Mouse (Mus musculus) CH12.LX (cell line): ENCODE measurements around the gene Hmga1b. TPM values are rescaled to one million over a fixed set of nuclear protein-coding genes. Genes with fewer than 3 reads are reported as not detected.
A peak's percentile ranks its signal among the peaks of the same experiment; 100 is the strongest.

Experiments used
- DNase-seq: peaks from one replicate; pipeline ENCODE4 v3.0.0-alpha.2; 2013; ENCODE audit errors: extremely low read depth
- H3K27ac ChIP-seq: 2 replicates; pipeline ENCODE4 v1.5.1; 2012; ENCODE audit warnings: low read depth, mild to moderate bottlenecking, control low read depth, moderate library complexity; ENCODE audit not compliant: insufficient read depth
- H3K27me3 ChIP-seq: replicated peaks from 2 replicates; pipeline ENCODE3; 2012; ENCODE audit warnings: inconsistent platforms
- H3K36me3 ChIP-seq, 2 experiments: replicated peaks in 1 of 2; 2 replicates each; pipeline versions ENCODE3 to v1.6.1; 2012; ENCODE audit warnings: inconsistent platforms in 1 of 2, low read length in 1 of 2, mild to moderate bottlenecking in 1 of 2, mixed read lengths in 1 of 2, moderate library complexity in 1 of 2; ENCODE audit not compliant: control insufficient read depth in 1 of 2, insufficient read depth in 1 of 2
- H3K4me1 ChIP-seq, 2 experiments: 2 replicates each; pipeline ENCODE4 v1.6.1; 2012; ENCODE audit warnings: inconsistent platforms in 1 of 2, moderate library complexity in 1 of 2; ENCODE audit not compliant: insufficient read depth in 2 of 2, control insufficient read depth in 1 of 2
- H3K4me2 ChIP-seq: 2 replicates; pipeline ENCODE4 v1.6.1; 2012; ENCODE audit warnings: low read depth, mild to moderate bottlenecking, control low read depth; ENCODE audit not compliant: poor library complexity, insufficient read depth, severe bottlenecking
- H3K4me3 ChIP-seq, 3 experiments: fragments of 150-350 bp in 1 of 3; sonication (generic) in 1 of 3; replicated peaks in 1 of 3; 2 replicates each; pipeline versions ENCODE3 to v1.5.1; 2011 to 2012; ENCODE audit warnings: low read depth in 2 of 3, low read length in 2 of 3, mild to moderate bottlenecking in 2 of 3, moderate library complexity in 2 of 3, control low read depth in 1 of 3, improper control_type of control experiment in 1 of 3, inconsistent platforms in 1 of 3, mixed read lengths in 1 of 3; ENCODE audit not compliant: poor library complexity in 1 of 3
- H3K79me2 ChIP-seq: replicated peaks from 2 replicates; pipeline ENCODE4 v1.6.1; 2012; ENCODE audit warnings: mild to moderate bottlenecking, moderate library complexity; ENCODE audit not compliant: control insufficient read depth, poor library complexity, insufficient read depth, severe bottlenecking; ENCODE audit errors: extremely low read depth
- H3K9ac ChIP-seq: 2 replicates; pipeline ENCODE4 v1.6.1; 2012; ENCODE audit warnings: low read depth, mild to moderate bottlenecking, control low read depth, moderate library complexity; ENCODE audit not compliant: insufficient read depth
- H3K9me3 ChIP-seq: replicated peaks from 2 replicates; pipeline ENCODE3; 2012; ENCODE audit warnings: low read length, inconsistent platforms, mixed read lengths
- BHLHE40 ChIP-seq: IDR thresholded peaks from 2 replicates; pipeline ENCODE4 v1.6.1; 2011; ENCODE audit warnings: mild to moderate bottlenecking, low read depth, low read length, improper control_type of control experiment
- CHD2 ChIP-seq: IDR thresholded peaks from 2 replicates; pipeline ENCODE4 v1.6.1; 2011; ENCODE audit warnings: low read length, improper control_type of control experiment
- CTCF ChIP-seq, 2 experiments: IDR thresholded peaks in 1 of 2; conservative IDR thresholded peaks in 1 of 2; 2 replicates each; pipeline ENCODE4 v1.5.1; 2011 to 2012; ENCODE audit warnings: low read depth in 2 of 2, low read length in 2 of 2, improper control_type of control experiment in 1 of 2, inconsistent platforms in 1 of 2, mild to moderate bottlenecking in 1 of 2, moderate library complexity in 1 of 2
- E2F4 ChIP-seq: IDR thresholded peaks from 2 replicates; pipeline ENCODE4 v1.6.1; 2011; ENCODE audit warnings: low read depth, low read length, improper control_type of control experiment; ENCODE audit not compliant: insufficient replicate concordance
- EP300 ChIP-seq: IDR thresholded peaks from 2 replicates; pipeline ENCODE4 v1.6.1; 2011; ENCODE audit warnings: low read length, improper control_type of control experiment
- GABPA ChIP-seq: IDR thresholded peaks from 2 replicates; pipeline ENCODE4 v1.6.1; 2012; ENCODE audit warnings: low read depth, low read length, improper control_type of control experiment, inconsistent platforms; ENCODE audit not compliant: insufficient replicate concordance
- MAX ChIP-seq: IDR thresholded peaks from 2 replicates; pipeline ENCODE4 v1.6.1; 2011; ENCODE audit warnings: low read length, improper control_type of control experiment
- MXI1 ChIP-seq: IDR thresholded peaks from 2 replicates; pipeline ENCODE4 v1.6.1; 2011; ENCODE audit warnings: mild to moderate bottlenecking, low read depth, low read length, improper control_type of control experiment
- MYC ChIP-seq: IDR thresholded peaks from 2 replicates; pipeline ENCODE4 v1.6.1; 2011; ENCODE audit warnings: low read depth, mild to moderate bottlenecking, improper control_type of control experiment, low read length
- PAX5 ChIP-seq: IDR thresholded peaks from 2 replicates; pipeline ENCODE4 v1.6.1; 2012; ENCODE audit warnings: low read length, inconsistent platforms, mixed read lengths
- RAD21 ChIP-seq: IDR thresholded peaks from 2 replicates; pipeline ENCODE4 v1.6.1; 2011; ENCODE audit warnings: low read depth, mild to moderate bottlenecking, low read length, improper control_type of control experiment, moderate library complexity
- SMC3 ChIP-seq: IDR thresholded peaks from 2 replicates; pipeline ENCODE4 v1.6.1; 2011; ENCODE audit warnings: low read depth, low read length, improper control_type of control experiment
- UBTF ChIP-seq: IDR thresholded peaks from 2 replicates; pipeline ENCODE4 v1.6.1; 2012; ENCODE audit warnings: low read depth, mild to moderate bottlenecking, inconsistent platforms, low read length, improper control_type of control experiment, moderate library complexity
- USF2 ChIP-seq: conservative IDR thresholded peaks from 2 replicates; pipeline ENCODE4 v1.6.1; 2011; ENCODE audit warnings: low read depth, low read length, improper control_type of control experiment
- ZKSCAN1 ChIP-seq: IDR thresholded peaks from 2 replicates; pipeline ENCODE4 v1.6.1; 2012; ENCODE audit warnings: low read depth, inconsistent platforms, low read length, improper control_type of control experiment, borderline replicate concordance
- dilution Hi-C: fragments of 300-500 bp; cut with MboI; formaldehyde crosslinking; loops from 2 replicates; pipeline ENCODE4 v1.14.3; 2020; ENCODE audit warnings: low sequenced_read_pairs; ENCODE audit not compliant: extremely low pct_unique_long_range_greater_than_20kb, extremely low pct_ligation_motif_present
- in situ Hi-C: fragments of 300-500 bp; cut with MboI; formaldehyde crosslinking; loops from 3 replicates; pipeline ENCODE4 v1.14.3; 2019; ENCODE audit warnings: low sequenced_read_pairs, low pct_ligation_motif_present, low pct_unique_long_range_greater_than_20kb, mixed read lengths
- polyA plus RNA-seq: library from polyadenylated mRNA; unstranded; fragments of >175 nt; gene quantifications from 2 replicates; pipeline ENCODE4 v1.2.1, GENCODE M21; 2012; ENCODE audit warnings: low read depth; ENCODE audit not compliant: insufficient read length
- total RNA-seq, 2 experiments: library from RNA; depleted of rRNA; stranded (reverse); fragments of 300-350 nt in 1 of 2; fragments of >200 nt in 1 of 2; gene quantifications; 2 replicates each; pipeline ENCODE4 v1.2.3; 2012 to 2014

The Hmga1b gene
- total and polyA plus RNA-seq, 3 experiments: 126 to 414 (median 167) TPM

GRCm38 (mm10) chr11:120744121-120744701 is 18.4 kb upstream of the Hmga1b start:
- H3K4me1 ChIP-seq: peaks cover 3 to 12% of the 10 kb centered on the region in 2 experiments; a peak in 2 of 4 replicates
- no peak overlapping the region for H3K4me3 ChIP-seq
- in situ Hi-C loops: no loop called here
- H3K4me2 ChIP-seq: no peak overlapping the region
- no peaks in the 10 kb centered on the region for H3K79me2 ChIP-seq
- TF ChIP-seq EP300 (no peak), ZKSCAN1 (no peak), BHLHE40 (peak; percentile 63), USF2 (no peak), GABPA (no peak)
- TF ChIP-seq, all 38 proteins: peak for 1
- H3K27ac ChIP-seq: no peak overlapping the region
- no peak overlapping the region for H3K9ac ChIP-seq
- peaks cover 51% of the 10 kb centered on the region for H3K27me3 ChIP-seq
- no peaks in the 10 kb centered on the region for H3K9me3 ChIP-seq
- dilution Hi-C loops: no loop called here
- no peaks in the 10 kb centered on the region for H3K36me3 ChIP-seq
- DNase-seq: no peak

- H3K9ac ChIP-seq: no peak overlapping the region
- H3K4me1 ChIP-seq: peaks cover 3 to 12% of the 10 kb centered on the region in 2 experiments; a peak in 2 of 4 replicates
- no peak for DNase-seq
Observed at GRCm38 (mm10) chr11:120747974-120748373, 14.6 kb upstream of the Hmga1b start.

GRCm38 (mm10) chr11:120749430-120749829 is 13.2 kb upstream of the Hmga1b start:
- TF ChIP-seq E2F4 (no peak), SMC3 (peak; percentile 47), RAD21 (peak; percentile 65), MXI1 (no peak), UBTF (no peak), CTCF (conservative IDR thresholded peaks at IDR 0.05 in 1 of 2, IDR thresholded peaks at IDR 0.05 in 1 of 2; ENCODE audit: low read depth in 2 of 2, low read length in 2 of 2) (peak; percentile 61 to 76), MYC (no peak), MAX (no peak)

More at GRCm38 (mm10) chr11:120747974-120748373, 14.6 kb upstream of the Hmga1b start:
- no peak overlapping the region for H3K4me2 ChIP-seq
- no peaks in the 10 kb centered on the region for H3K36me3 ChIP-seq
- H3K9me3 ChIP-seq: no peaks in the 10 kb centered on the region
- no peak overlapping the region for H3K4me3 ChIP-seq
- in situ Hi-C loops: no loop called here
- H3K27ac ChIP-seq: no peak overlapping the region
- H3K27me3 ChIP-seq: peaks cover 38% of the 10 kb centered on the region
- H3K79me2 ChIP-seq: no peaks in the 10 kb centered on the region
- no peak for TF ChIP-seq PAX5
- no peak for TF ChIP-seq CHD2
- dilution Hi-C loops: no loop called here

More at GRCm38 (mm10) chr11:120749430-120749829, 13.2 kb upstream of the Hmga1b start:
- DNase-seq: peak; percentile 67
- no peak overlapping the region for H3K4me2 ChIP-seq
- H3K4me1 ChIP-seq: peaks cover 0 to 7% of the 10 kb centered on the region in 2 experiments; a peak in 2 of 4 replicates
- no peak overlapping the region for H3K9ac ChIP-seq
- in situ Hi-C loops (no loop called here), dilution Hi-C loops (no loop called here)
- no peaks in the 10 kb centered on the region for H3K9me3 ChIP-seq
- no peak overlapping the region for H3K4me3 ChIP-seq
- H3K36me3 ChIP-seq: no peaks in the 10 kb centered on the region
- no peaks in the 10 kb centered on the region for H3K79me2 ChIP-seq
- H3K27me3 ChIP-seq: peaks cover 31% of the 10 kb centered on the region
- no peak overlapping the region for H3K27ac ChIP-seq
